Mouse (Mus musculus) stomach, embryonic 14.5 days (tissue): ENCODE measurements at regions not wholly inside any gene's neighbourhood (a gene's known extent, or its start where the extent isn't known, plus 50 kb on each side); places are given as distances from the start of the nearest gene placed in this dataset.

Experiments used
- ATAC-seq: fragments of 200-750 bp; cut with Nextera tagmentation; 2 replicates; pipeline ENCODE4 v1.8.0; 2017; ENCODE audit warnings: low read depth, moderate TSS enrichment; ENCODE audit not compliant: insufficient number of reproducible peaks, insufficient read depth, low FRiP score
- H3K27ac ChIP-seq: fragments of 300-500 bp; sonication (generic); 2 replicates; pipeline ENCODE4 v1.5.1; 2014; ENCODE audit warnings: mild to moderate bottlenecking, low read length, moderate library complexity, mixed read lengths
- H3K27me3 ChIP-seq: fragments of 300-500 bp; sonication (generic); 2 replicates; pipeline ENCODE4 v1.6.1; 2014; ENCODE audit warnings: low read length, control low read depth, mixed read lengths; ENCODE audit not compliant: control insufficient read depth, insufficient read depth
- H3K36me3 ChIP-seq: fragments of 300-500 bp; sonication (generic); 2 replicates; pipeline ENCODE4 v1.6.1; 2014; ENCODE audit warnings: mild to moderate bottlenecking, control low read depth, low read length, moderate library complexity, mixed read lengths; ENCODE audit not compliant: control insufficient read depth, insufficient read depth
- H3K4me1 ChIP-seq: fragments of 300-500 bp; sonication (generic); 2 replicates; pipeline ENCODE4 v1.6.1; 2014; ENCODE audit warnings: low read length, control low read depth, mixed read lengths; ENCODE audit not compliant: control insufficient read depth, insufficient read depth
- H3K4me2 ChIP-seq: fragments of 300-500 bp; sonication (generic); replicated peaks from 2 replicates; pipeline ENCODE4 v1.6.1; 2014; ENCODE audit warnings: low read depth, low read length, control low read depth
- H3K4me3 ChIP-seq: fragments of 300-500 bp; sonication (generic); 2 replicates; pipeline ENCODE4 v1.5.1; 2014; ENCODE audit warnings: low read depth, low read length, control low read depth
- H3K9ac ChIP-seq: fragments of 300-500 bp; sonication (generic); replicated peaks from 2 replicates; pipeline ENCODE4 v1.6.1; 2014; ENCODE audit warnings: low read depth, mild to moderate bottlenecking, control low read depth, low read length, moderate library complexity, mixed read lengths
- H3K9me3 ChIP-seq: fragments of 300-500 bp; sonication (generic); 2 replicates; pipeline ENCODE4 v1.6.1; 2016; ENCODE audit warnings: low read depth, low read length, control low read depth; ENCODE audit not compliant: control insufficient read depth
- WGBS: fragments of 180-500 bp; shearing (Covaris S2); extraction: QIAGEN DNeasy Blood & Tissue Kit; methylation state at CpG from one replicate; pipeline ENCODE4 v1.1.7; 2014; 5-methylcytosine and 5-hydroxymethylcytosine counted together

GRCm38 (mm10) chr14:76693351-76694317 lies 136.9 kb upstream of the Serp2 start:
- H3K27ac ChIP-seq, result peak overlapping the region; percentile 76
- 36% methylated on average over 15 of the region's 15 CpGs for WGBS
- ATAC-seq, result 0 out of 2 replicates have a peak, but pooled peaks have one; percentile 8

DNA sequence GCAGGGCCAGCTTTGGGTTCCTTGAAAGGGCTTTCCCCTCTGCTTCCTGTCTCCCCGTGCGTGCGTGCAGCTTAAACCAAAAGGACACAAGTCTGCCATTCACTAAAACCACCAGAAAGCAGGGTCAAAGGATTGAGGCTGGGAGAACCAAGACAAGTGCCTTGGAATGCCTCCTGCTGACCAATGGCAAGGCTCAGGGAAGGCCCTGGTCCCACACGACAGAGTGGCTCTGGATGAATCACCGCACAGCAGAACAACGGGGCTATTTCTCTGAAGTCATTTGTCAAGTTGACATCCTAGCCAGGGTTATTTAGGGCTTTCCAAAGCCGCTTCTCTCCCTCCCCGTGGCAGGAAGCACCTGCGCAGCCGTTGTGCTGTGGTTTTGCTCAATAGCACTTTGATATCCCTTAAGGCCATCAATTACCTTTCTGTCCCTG lies 131.3 kb upstream of the Serp2 start:
- no peak overlapping the region for H3K9ac ChIP-seq
- no peak overlapping the region for H3K4me3 ChIP-seq
- peaks cover 27% of the 10 kb centered on the region for H3K4me1 ChIP-seq
- H3K27me3 ChIP-seq, result no peaks in the 10 kb centered on the region
- no peak overlapping the region for H3K4me2 ChIP-seq
- WGBS, result 9% methylated on average over 10 of the region's 10 CpGs
- H3K27ac ChIP-seq, result peak overlapping the region; percentile 44; the same call in 1 of the 2 replicates
- peak; percentile 62; the same call in 1 of the 2 replicates for ATAC-seq
- H3K9me3 ChIP-seq, result no peaks in the 10 kb centered on the region
- H3K36me3 ChIP-seq, result no peaks in the 10 kb centered on the region

More at GRCm38 (mm10) chr14:76693351-76694317, 136.9 kb upstream of the Serp2 start:
- H3K9ac ChIP-seq, result no peak overlapping the region
- H3K4me2 ChIP-seq, result no peak overlapping the region
- no peaks in the 10 kb centered on the region for H3K9me3 ChIP-seq
- peaks cover 23% of the 10 kb centered on the region for H3K4me1 ChIP-seq
- H3K4me3 ChIP-seq, result no peak overlapping the region
- no peaks in the 10 kb centered on the region for H3K27me3 ChIP-seq
- H3K36me3 ChIP-seq, result no peaks in the 10 kb centered on the region

DNA sequence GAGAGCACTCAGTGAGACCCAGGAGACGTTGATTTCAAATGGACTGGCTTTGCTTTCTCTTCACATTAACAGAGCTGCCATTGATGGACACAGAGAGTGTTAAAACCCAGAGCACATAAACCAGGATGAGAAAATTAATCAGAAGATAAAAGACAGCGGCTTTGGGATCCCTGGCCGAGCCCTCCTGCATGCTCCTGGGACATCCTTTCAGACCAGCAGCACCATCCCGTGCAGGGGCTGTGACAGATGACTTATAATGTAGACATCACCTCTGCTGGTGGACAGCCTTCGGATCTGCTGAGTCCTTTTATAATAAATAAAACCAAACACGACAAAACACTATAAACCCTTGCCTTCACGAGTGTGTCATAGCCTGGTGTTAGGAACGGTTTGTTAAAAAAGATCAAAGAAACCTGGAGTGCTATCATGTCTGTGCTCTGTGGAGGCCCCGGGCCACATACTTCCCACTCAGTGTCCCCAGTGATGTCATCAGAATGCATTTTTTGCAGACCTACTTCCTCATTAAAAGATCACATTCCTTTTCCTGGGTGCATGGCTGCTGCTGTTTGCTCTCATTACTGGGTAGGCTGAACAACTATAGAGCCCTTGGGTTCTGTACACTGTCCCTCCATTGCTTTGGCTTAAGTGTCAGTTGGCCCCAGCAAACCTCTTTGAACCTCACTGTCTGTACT lies 130.2 kb upstream of the Serp2 start:
- H3K9ac ChIP-seq, result no peak overlapping the region
- H3K27ac ChIP-seq, result no peak overlapping the region
- ATAC-seq, result 0 out of 2 replicates have a peak, but pooled peaks have one; percentile 10
- H3K9me3 ChIP-seq, result no peaks in the 10 kb centered on the region
- H3K4me1 ChIP-seq, result peaks cover 26% of the 10 kb centered on the region
- H3K4me3 ChIP-seq, result no peak overlapping the region
- 34% methylated on average over 9 of the region's 9 CpGs for WGBS
- H3K27me3 ChIP-seq, result no peaks in the 10 kb centered on the region
- H3K36me3 ChIP-seq, result no peaks in the 10 kb centered on the region
- H3K4me2 ChIP-seq, result no peak overlapping the region

DNA sequence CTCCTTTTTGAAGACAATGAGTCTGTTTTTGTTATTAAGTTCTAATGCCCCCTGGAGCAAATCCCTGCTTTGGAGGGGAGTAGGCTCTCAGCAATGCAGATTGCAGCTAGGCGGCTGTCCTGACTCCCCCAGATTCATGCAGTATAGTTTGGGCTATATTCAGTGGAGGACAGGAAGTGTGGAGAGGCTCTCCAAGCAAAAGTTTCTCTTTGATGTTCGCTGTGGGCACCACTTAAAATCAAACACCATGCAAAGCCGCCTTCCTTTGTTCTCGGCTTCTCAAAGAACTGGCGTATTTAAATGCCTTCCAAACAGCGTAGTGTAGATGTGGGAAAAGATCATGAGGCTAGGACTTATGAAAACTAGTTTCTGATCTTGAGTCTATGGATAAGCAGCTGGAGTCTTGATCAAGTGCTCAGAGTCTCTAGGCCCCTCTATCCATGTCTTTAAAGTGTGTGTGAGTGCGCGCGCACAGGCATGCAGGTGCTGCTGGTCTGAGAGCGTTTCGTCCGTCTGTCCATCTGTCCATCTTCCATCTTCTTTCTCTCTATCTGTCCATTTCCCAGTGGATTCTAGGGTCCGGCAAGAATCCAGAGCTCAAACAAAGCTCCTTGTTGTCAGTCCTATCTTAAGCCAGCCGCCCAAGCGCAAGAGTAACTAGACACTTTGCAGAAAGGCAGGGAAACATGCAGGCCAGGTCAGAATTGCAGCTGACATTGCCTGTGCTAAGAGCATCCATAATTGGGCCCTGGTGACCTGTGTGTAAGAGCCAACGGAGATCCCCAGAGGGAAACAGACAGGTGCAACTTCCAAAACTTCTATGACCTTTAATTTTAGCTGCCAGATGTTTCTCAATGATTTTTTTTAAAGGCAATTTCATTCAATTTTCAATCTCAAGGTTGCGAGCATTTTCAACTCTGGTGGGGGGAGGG lies 129.4 kb upstream of the Serp2 start:
- H3K4me2 ChIP-seq, result no peak overlapping the region

DNA sequence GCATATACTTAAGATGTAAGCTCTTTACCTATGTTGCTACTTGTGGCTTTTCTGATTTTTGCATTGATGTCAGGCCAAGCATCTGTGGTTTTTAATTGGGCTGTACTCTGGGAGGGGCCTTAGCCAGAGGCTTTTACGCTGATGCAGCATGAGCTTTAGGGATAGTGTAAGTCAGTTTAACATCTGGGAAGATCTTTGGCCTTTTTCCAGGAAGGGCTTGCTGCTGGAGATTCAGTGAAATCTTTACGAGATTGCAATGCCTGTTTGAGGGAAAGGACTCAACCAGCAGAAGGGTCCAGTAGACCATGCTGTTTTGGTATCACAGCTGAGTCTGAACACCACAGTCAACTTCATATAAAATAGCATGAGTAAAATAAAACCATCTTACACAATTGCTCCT lies 127.6 kb upstream of the Serp2 start:
- Histone ChIP-seq H3K36me3 (no peaks in the 10 kb centered on the region), H3K9ac (no peak overlapping the region), H3K9me3 (no peaks in the 10 kb centered on the region), H3K4me1 (peaks cover 36% of the 10 kb centered on the region), H3K27me3 (no peaks in the 10 kb centered on the region), H3K4me3 (no peak overlapping the region), H3K4me2 (no peak overlapping the region), H3K27ac (no peak overlapping the region)
- ATAC-seq, result no peak
- 41% methylated on average over 2 of the region's 2 CpGs for WGBS

More for the DNA sequence above, 129.4 kb upstream of the Serp2 start:
- no peak overlapping the region for H3K9ac ChIP-seq
- no peak overlapping the region for H3K4me3 ChIP-seq
- no peaks in the 10 kb centered on the region for H3K27me3 ChIP-seq
- 61% methylated on average over 17 of the region's 17 CpGs for WGBS
- no peak overlapping the region; the same call in 1 of the 2 replicates for H3K27ac ChIP-seq
- H3K36me3 ChIP-seq, result no peaks in the 10 kb centered on the region
- ATAC-seq, result no peak
- H3K4me1 ChIP-seq, result peaks cover 29% of the 10 kb centered on the region
- H3K9me3 ChIP-seq, result no peaks in the 10 kb centered on the region

- Histone ChIP-seq H3K36me3 (no peaks in the 10 kb centered on the region), H3K27ac (peak overlapping the region; percentile 81), H3K4me1 (peaks cover 20% of the 10 kb centered on the region; the same call in 1 of the 2 replicates), H3K4me2 (no peak overlapping the region), H3K27me3 (no peaks in the 10 kb centered on the region), H3K9me3 (no peaks in the 10 kb centered on the region), H3K4me3 (no peak overlapping the region), H3K9ac (no peak overlapping the region)
- WGBS, result 13% methylated on average over 8 of the region's 8 CpGs
- peak; percentile 89; the same call in 1 of the 2 replicates for ATAC-seq
Measured at GRCm38 (mm10) chr14:76681581-76682377, 125.1 kb upstream of the Serp2 start.

DNA sequence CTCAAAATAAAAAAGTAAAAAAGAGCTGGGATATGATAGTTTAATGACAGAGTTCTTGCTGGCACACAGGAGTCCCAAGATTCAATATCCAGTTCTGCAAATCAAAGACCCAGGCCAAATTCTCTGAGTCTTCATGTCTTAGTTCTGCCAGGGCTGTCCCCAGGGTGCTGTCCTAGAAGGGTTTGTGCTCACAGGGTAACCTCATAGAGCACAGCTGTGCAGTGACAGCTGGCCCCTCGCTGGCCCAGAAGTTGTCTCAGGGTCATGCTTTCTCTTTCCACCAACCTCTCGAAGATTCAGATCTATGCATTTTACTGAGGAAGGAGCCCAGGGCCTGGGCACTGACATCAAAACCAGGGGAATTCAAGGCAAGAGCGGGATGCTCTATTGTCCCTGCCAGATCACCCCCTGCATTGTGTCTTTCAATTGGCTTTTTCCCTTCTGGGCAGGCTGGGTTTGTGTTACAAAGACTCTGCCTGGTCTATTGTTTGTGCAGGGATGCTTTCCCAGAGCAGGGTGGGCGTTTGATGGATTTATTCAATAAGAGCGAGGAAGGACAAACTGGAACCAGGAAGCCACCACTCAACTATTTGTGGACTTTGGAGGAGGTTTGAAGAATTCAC lies 121.9 kb upstream of the Serp2 start:
- 51% methylated on average over 5 of the region's 5 CpGs for WGBS

More for the DNA sequence above, 121.9 kb upstream of the Serp2 start:
- Histone ChIP-seq H3K9ac (no peak overlapping the region), H3K27ac (no peak overlapping the region), H3K27me3 (no peaks in the 10 kb centered on the region), H3K36me3 (no peaks in the 10 kb centered on the region), H3K4me3 (no peak overlapping the region), H3K9me3 (no peaks in the 10 kb centered on the region), H3K4me1 (peaks cover 18% of the 10 kb centered on the region; the same call in 1 of the 2 replicates), H3K4me2 (no peak overlapping the region)
- no peak for ATAC-seq
